Mouse (Mus musculus) spleen, adult 18-20 months (tissue): Measurements from ENCODE around the gene Sec61a1.

Experiments
- DNase-seq, 2 experiments: peaks; one replicate each; pipeline ENCODE4 v3.0.0; 2022; ENCODE audit warnings: mixed read lengths in 2 of 2

The Sec61a1 gene

DNA sequence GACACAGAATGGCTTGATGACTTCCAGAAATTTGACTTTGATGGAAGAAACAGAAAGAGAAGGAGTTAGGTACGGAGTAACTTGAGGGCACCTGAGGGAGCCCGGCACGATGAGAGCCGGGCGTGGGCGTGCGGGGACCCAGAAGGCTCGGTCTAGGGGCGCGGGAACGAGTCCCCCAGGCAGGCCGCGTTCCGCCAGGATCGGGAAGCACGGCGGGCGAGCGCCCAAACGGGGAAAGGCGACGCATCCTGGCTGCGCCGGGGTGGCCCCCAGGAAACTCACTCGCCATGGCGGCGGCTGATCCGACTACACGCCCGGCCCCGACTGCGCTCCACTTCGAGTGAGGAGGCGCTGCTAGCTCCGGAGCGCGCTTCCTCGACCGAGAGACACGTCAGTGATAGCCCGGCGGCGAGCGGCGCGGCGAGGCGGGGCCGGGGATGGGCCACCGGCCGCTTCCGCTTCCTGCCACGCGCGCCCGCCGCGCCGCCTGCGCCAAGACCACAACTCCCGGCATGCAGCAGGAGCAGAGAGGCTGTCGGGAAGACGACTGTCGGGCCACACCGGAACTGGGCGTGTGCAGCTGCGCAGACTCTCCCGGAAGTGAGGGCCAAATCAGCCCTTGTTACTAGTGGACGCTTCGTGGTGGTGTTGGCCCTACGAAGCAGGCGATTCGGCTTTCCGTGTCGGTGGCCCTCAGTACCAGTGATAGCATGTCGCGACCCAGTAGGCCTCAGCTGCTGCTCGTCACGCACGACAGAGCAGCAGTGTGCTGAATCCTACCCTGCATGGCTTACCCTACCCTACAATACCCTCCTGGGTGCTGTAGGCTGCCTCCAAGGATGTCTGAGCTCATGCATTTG, at the start of gene Sec61a1:
Sec61a1 (minus strand) TSS at position 502 of the 860 bp plus-strand sequence.
- DNase-seq = peak; percentile 87 to 90

DNA sequence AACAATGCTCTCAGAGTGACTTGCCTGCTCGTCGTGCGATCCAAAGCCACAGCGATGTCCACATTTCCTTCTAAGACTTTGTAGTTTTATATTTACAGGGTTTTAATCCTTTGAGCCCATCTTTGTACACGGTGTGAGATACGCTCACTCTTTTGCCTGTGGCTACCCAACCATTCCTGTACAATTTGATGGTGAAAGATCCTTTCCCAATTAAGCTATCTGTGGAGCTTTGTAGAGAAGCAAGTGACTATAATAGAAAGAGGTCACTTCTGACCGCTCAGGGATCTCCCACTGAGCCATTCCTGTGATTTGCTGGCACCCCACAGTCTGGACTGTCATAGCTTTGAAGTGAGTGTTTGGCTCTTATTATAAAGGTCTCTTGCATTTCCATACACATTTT, 48.0 kb upstream of the Sec61a1 start:
- no peak for DNase-seq

DNA sequence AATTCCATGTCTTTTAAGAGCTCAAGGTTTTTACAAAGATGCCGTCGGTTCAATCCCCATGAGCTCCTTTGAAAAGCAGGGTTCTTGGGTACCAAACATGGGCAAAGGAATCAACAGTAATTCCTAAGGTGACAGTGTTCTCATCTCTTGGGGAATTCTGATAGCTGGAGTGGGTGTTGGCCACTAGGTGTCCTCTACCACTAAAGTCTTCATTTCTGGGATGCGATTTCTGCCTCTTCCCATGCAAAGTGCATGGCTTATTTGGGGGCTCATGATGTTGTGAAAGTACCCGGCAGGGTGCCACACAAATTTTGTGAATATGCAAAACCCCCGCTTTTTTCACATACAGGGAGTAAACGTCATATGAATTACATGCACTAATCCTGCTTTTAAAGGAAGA, 46.3 kb upstream of the Sec61a1 start:
- DNase-seq = no peak

DNA sequence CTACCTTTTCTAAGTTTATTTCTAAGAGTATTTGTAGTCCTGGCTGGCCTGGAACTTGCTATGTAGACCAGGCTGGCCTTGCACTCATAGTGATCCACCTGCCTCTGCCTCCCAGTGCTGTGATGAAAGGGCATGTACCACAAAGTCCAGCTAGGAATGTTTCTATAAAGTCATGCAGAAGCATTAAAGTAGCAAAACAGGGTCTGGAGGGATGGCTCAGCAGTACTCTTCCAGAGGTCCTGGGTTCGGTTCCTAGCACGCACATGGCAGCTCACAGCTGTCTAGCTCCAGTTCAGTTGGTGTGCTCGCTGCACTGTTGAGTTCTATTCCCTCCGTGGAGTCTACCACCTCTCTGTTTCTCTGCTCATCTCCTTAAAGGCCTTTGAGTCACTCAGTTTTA, 41.5 kb upstream of the Sec61a1 start:
- DNase-seq = no peak

DNA sequence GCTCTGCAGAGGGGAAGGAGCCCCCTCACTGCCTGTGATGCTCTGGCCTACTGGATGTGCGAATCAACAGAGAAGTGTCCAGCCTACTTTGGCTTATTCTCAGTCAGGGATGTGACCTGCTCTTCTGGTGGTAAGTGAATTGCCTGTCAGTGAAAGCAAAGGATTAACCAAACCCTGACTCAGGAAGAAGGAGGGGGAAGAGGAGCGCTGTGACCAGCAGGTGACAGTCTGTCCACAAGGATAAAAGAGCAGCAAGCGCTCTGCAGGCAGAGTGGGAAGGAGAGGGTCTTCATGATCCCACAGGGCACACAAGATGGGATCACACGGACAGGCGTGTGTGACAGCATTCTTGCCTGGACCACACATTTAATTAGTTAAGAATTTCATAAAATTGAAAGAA, 41.0 kb upstream of the Sec61a1 start:
- no peak for DNase-seq

DNA sequence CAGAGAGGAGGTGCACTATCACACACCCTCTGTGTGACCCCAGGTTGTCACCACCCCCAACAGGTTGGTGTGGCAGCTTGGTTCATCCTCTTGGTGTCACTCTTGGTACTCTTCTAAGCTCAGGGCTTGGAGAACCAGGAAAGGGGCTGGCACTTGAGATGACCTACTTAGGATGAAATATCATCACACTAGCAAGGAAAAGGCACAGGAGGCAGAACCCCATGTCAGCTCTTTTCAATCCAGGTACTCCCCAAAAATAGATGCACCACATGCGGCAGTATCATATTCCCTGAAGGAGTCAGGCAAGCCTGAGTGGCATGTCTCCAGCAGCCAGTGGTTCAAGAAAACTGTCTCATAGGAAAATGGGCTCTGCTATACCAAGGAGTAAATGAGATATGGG, 39.4 kb upstream of the Sec61a1 start:
- DNase-seq = no peak

DNA sequence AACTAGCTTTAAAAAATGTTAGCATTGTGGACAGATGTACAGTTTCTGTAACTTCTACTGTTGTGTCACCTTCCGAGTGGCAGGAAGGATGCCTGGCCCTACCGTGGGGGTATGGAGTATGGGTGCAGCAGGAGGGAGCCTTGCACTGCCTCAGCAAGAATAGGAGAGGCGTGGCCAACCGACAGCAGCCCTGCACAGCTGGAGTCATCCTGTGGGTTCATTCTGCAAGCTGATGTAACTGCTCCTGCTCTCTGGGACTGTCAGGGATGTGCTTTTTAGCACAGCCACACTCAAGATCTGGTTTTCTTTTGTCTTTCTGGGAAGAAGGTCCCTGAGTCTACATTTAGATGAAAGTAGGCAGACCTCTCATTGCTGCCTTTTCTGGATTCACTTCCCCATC, 38.8 kb upstream of the Sec61a1 start:
- no peak for DNase-seq

DNA sequence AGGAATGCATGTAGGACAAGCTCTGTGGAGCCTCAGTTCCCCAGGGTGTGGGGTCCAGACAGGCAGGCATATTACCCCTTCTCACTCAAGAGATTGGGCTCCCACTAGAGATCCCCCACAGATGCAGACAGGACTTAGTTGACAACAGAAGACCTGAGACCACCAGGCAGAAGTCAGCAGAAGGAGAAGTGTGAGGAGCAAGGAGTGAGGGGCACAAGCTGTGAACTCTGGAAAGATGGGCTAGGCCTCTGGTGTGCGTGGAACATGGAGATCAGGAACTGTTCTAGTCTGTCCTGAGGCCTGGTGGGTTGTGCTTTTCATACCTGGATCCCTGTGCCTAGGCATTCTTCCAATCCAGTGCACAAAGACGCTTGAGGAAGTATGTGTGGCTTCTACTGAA, 31.2 kb upstream of the Sec61a1 start:
- DNase-seq = no peak

DNA sequence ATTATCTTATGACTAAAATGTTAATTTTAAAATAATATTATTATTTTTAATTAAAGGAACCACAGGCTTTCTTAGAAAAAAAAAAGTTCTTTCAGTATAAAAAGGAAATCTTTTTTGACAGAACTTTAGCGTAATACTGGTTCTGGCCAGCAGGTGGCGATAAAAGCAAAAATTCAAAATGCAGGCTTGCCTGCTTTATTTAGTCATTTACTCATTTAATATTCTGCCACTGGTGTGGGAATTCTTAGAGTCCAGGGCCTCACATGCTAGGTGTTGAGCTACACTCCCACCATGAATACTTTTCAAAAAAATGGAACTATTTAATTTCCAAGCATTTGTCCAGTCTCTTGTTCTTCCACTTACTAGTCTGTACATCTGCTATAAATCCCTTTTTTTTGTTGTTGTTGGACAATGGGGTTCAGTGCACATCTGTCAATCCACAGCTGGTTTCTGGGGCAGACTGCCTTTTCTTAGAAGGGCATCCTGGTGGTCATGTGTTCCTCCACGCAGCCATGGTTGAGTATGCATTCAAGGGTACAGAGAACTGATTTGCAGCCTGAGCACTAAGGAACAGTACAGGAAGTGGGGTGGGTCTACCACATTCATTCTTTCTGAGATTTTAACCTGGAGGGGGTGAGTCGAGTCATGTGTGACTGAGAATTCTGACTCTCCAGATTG, 30.6 kb upstream of the Sec61a1 start:
- peak in 1 of 2 experiments; percentile 61 for DNase-seq

DNA sequence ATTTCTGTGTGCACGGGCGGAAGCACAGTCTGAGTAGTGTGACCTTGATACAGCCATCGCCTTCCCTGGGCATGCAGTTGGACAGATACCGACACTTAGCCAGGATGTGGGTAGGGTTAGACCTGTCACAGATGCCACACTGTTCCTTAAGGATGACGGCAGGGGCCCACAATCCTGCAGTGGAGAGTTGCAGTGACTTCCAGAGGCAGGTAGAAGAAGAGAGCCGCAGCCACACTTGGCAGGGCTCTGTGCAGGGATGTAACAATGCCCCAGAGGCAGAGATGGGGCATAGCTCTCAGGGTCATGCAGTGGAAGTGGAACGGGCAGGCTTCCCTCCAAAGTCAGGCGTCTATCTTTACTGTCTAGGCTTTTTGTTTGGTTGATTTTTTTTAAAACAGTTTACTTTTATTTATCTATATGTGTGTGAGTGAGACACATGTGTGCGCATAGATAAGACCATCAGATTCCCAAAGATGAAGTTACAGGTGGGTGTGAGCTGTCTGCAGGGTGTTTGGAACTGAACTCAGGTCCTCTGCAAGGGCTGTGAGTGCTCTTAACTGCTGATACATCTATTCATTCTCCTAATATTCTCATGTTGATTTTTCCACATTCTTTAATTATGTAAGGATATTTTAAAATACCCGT, 29.8 kb upstream of the Sec61a1 start:
- no peak for DNase-seq

DNA sequence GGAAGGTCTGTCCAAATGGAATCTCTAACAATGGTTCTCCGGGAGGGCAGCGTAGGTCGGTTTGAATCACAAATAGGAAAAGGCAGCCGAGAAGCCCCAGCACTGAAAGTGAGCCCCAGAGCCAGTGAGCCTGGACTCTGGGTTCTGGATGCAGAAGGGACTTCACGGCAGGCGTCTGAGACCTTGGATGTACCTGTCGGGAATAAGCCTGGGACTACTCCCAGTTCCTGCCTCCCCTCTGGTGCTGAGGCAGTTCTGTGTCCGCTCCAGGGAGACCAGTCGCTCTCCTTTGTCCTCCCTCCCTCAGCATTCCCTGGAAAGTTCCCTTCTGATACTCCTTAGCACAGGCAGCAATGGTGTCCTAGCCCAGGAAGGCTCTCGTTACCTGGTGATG, 26.7 kb upstream of the Sec61a1 start:
- no peak for DNase-seq

DNA sequence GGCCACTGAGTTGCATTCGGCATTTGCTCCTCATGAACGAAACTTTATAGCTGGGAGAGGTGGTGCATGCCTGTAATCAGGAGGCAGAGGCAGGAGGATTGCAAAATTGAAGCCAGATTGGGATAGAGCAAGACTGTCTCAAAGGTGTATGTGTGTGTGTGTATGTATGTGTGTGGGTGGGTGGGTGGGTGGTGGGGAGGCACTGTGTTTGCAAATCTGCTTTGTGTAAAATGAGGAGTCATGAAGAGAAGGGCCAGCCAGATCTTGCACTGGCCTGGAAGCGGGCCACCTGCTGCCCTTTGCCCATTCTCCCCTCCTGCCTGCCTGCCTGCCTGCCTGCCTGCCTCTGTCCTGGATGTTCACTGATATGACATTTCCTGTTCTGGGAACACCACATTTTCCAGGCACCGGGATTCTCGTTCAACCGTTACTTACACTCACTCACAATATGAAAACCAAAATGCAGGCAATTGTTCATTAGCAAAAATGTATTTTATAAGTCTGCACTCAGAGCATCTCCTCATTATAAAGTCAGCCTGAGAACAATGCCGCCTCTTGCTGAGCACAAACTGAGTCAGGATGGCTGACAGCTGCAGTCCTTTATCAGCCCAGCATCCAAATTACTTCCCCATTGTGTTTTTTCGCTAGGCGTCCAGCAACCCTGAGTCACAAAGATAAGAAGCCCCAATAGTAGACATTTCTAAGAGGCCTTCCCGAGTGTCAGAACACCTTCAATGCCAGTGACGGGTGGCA, 26.1 kb upstream of the Sec61a1 start:
- no peak for DNase-seq

DNA sequence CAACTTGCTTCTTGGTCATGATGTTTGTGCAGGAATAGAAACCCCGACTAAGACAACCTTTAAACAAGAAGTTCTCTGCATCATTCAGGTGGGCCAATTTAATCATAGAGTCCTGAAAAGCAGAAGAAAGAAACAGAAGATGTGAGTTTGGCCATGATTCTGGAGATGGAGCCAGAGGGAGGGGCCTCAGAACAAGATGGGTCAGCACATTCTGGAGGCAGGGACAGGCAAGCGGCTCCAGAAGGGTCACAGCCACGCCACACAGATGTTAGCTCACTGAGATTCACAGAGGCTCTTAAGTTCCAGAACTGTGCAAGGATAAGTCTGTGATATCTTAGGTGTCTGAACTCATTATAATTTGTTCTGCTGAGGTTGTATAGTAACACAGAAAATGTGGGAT, 25.5 kb upstream of the Sec61a1 start:
- DNase-seq = no peak

DNA sequence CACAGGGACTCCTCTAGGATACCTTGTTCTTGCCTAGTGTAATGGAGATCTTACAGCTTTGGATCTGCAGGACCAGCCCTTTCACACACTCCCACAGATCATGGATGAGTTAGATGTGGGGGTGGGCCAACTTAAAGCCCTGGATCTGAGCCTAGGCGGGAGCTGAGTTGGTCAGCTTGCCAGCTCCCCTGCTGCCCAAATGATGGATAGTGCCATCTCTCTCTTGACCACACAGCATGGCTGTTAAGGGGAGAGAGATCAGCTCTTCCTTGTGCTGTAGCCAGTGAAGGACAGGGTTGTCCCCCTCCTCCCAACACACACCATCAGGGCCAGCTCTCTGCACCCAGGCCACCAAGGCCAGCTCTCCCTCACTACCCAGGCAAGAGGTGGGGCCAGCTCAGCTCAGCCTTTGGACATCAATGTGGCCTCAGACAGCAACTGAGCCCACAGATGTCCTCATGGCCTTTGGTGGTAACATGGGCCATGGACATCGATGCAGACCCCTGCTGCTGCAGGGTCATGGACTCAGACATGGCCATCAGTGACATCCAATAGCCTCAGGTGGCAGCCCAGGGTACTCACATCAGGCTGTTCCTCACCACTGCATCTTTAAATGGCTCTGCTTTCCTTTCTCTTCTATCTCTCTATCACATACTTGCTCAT, 21.5 kb upstream of the Sec61a1 start:
- no peak for DNase-seq

DNA sequence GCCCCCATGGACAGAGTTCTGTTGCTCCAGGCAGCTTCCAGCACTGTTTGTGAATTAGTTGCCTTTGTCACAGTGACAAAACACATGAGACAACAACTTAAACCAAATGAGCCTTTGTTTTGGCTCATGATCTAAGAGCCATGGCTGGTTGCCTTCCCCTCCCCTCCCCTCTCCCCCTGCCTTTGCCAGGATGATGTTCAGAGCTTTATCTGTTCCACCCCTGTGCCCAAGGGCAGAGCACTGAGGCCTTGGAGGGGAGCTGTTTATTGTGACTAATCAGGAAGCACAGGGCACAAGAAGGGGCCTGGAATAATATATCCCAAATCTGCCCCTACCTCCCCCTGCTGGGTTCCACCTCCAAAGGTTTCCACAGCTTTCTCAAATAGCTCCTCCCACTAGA, 11.6 kb upstream of the Sec61a1 start:
- DNase-seq = no peak

DNA sequence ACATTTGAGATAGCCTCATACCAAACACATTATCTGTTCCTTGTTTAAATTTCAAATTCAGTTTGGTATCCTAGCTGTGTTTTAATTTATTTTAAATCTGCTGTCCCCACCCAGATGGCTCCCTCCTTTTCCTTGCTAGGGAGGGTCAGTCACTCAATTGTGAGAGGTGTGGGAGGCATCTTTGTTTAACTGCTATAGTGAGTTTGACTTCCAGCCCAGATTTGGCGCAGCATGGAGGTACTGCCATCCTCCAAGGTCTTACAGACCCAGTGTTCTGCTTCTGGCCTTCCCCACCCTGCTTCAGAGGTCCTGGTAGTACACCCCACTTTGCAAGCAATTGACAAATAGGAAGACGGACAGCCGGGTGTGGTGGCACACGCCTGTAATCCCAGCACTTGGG, 5.4 kb upstream of the Sec61a1 start:
- no peak for DNase-seq

DNA sequence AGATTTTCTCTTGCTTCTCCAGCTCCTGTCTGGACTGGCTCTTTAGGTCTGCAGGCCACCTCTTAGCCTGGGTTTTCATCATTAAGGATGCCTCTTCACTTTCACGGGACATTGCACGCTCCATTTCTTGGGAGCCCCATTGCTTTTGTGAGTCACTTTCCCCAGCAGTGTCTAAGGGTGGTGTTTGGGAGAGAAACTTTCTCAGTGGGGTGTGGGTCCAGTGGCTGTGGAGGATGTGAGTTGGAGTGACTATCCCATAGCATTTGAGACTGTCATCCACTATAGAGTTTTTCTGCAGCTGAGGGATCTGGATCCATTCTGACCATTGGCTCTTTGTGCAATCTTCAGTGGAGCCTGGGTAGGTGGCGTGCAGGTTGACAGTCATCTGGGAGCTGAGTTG, 4.7 kb upstream of the Sec61a1 start:
- no peak for DNase-seq

DNA sequence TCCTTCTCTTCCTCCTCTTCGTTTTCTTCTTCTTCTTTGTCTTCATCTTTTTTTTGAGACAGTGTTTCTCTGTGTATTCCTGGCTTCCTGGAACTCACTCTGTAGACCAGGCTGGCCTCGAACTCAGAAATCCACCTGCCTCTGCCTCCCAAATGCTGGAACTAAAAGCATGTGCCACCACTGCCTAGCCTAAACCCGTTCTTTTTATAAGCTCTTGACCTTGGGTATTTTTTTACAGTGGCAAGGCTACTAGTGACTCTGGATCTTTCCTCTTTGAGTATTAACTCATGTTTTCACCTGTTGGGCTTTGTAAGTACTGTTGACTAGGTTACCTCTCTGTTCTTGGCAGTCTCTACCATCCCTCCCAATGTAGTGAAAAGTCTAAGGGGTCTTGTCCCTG, 4.3 kb upstream of the Sec61a1 start:
- DNase-seq = no peak

DNA sequence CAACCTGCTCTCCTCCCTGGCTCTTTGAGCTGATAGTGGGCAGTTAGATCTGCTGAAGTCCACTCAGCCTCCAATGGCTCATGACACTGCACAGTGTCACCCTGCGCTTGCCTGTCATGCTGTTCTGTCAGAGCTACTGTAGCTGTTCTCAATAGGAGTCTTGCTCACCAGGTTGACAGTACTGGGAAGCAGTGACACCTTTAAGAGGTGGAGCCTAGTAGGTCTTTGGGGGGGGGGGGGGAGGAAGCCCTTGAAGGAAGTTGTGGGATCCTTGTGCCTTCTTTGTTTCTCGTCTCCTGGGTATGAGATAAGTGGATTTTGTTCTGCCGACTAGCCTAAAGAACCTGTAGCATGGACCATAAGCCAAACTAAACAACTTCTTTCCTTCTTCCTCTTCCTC, 3.9 kb upstream of the Sec61a1 start:
- DNase-seq = no peak

DNA sequence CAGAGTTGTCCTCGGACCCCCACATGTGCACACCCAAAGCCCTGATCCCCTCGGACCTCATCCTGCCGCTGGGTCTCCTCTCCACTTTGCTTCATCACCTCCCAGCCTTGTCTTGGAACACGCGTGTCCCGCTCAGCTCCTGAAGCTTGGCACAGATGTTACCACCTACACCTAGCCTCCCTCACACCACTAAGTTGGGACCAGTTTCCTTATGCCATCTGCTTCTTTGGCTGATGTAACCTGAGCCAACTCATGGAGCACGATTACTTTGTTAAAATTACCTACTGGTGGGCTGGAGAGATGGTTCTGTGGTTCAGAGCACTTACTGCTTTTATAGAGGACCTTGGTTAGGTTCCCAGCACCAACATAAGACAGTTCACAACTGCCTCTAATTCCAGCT, 3.1 kb upstream of the Sec61a1 start:
- no peak for DNase-seq

DNA sequence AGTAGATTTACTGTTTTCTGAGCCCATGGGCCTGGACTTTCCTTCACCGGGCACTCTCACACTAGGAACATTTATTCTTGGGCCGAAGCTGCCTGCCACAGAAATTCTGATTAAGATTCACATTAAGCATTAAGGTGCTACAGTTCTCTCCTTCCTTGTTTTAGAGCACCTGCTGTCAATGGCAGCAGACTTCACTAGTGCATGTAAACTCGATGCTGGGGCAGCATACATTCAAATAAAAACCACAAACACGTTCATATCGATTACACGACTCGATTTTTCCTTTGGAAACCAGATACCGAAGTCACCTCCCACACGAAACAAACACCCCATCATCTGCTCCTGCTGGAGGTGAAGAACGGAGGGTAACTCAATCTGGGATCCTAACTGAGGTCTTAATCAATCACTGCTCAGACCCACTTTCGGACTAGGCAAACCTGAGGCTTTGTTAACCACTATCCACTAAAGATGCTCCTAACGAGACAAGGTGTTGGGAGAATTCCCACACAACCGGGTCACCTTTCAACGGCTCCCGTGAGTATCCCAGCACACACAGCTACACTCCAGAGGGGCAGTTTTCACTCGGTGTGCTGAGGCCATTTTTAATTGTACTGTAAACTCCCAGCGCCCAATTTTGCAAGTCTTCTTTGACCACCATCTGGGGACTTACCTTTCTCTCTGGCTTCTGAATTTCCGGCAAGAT, 853 bp downstream of the Sec61a1 start:
- DNase-seq = no peak

DNA sequence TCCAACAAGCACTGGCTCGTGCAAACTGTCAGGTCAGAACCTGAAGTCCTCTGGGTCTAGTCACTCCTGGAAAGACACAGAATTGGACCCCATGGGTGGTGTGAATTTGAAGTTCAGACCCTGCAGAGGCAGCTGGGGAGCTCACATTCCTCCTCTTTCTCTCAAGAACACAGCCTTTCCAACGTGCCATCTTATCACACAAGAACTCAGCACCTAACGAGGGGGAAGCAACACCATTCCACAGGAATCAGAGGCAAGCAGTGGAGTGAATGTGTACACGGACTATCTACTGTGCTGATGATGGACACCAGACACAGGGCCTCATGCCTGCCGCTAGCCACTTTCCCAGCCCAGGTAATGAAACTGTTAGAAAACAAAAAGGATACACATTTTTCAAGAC, 2.0 kb downstream of the Sec61a1 start:
- no peak for DNase-seq
